Mouse (Mus musculus): ENCODE measurements at regions not wholly inside any gene's neighbourhood (a gene's known extent, or its start where the extent isn't known, plus 50 kb on each side); places are given as distances from the start of the nearest gene placed in this dataset.

DNA sequence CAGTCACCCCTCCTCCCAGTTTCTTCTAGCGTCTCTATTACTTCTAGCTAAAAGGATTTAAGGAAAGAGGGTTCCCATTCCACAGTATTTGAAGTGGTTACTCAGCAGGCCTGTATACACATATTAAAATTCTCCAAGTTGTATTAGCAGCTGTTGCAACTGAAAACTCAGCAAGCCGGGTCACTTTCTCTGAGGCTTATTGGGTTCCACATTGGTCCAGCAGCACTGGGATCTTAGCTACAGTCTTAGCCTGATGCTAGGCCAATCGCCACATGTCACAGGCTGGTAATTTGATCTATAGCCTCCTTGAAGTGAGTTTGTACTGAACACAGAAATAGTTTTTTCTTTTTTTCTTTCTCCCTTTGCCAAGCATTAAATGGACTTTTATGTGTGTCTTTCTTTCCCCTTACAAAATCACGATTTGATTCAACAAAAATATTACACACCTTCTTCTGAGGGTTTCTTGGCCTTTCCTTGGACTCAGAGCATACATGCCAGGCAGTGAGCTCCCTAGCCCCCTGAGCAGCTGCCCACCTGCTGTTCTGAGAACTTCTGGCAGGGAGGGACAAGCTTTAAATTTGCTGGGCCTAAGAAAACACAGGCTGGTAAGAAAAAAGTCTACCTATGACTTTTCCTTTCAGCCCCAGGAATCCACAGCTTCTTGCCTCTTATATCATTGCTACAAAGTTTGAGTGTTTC is 297.3 kb downstream of the Kcnrg start:
- DNase-seq: no peak

DNA sequence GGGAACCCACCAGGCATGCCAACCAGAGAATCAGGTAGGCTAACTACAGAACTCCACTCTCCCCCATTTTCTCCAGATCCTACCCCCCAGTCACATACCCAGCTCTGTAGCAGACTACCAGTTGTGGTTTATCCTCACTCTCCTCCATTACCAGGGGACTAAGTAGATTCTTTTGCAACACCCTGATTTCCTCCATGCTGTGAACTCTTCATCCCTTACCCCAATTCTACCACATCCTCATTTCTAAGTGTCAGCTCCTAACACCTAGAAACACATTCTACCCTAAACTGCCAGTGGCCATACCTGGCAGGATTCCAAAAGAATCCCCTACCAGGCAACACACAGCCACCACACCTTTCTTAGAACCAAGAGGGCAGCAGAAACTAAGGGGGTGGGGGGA is 310.9 kb downstream of the Kcnrg start:
- no peak for DNase-seq

GRCm38 (mm10) chr14:61931811-61932210 is 324.6 kb downstream of the Kcnrg start:
- no peak for DNase-seq

DNA sequence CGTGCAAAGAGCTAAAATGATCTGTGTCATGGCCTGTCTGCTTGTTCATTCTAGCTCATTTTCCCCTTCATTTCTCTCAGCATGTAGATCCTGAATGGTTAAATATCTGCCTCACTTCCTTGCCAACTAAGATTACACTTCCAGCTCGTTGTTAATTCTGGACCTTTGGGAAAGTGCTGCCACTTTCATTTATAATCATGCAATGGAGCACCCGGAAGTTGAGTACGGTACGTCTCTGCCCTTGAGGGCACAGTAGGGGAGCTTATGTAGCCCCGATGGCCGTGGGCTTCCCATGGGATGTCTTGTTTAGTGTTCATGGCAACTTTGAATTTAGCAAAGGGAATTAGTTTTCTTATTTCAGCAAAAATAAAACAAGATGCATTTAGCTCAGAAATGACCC is 334.4 kb downstream of the Kcnrg start:
- DNase-seq: no peak

DNA sequence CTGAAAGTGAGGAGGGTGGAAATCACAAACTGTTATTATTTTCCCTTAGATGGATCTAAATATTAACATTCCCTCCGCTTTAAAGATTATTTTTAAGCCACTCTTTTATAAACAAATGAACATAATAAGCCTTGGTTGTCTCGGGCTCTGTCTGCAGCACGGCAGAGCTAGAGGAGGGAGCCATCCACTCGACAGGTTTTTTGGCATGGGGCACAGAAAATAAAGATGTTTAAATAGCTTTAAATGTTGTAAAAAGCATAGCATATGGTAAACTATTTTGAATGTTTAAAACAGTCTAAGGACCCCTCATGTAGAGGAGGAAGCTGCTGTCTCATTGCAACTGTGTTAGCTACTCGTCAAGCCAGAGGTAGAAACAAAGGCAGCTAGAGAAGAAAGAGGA is 338.4 kb downstream of the Kcnrg start:
- DNase-seq: no peak

- DNase-seq: no peak
Measured at GRCm38 (mm10) chr14:61949446-61949845, 342.2 kb downstream of the Kcnrg start.

DNA sequence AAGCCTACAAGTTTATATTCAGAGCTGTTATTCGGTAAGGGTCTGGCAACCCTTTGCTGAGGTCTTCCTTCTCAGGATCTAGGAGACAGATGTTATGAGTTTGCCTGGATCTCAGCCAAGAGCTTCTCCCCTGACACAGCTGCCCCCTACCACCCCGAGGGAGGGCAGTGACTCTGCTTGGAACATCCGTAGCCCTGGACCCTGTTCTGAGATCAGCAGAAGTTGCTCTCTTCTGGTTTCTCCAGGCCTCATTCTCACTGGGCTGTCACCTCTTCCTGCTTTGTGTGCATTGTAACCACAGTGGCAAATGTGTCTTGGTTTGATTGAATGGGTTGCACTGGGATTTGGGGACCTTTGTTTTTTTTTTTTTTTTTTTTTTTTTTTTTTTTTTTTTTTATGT is 342.4 kb upstream of the Rnaseh2b start:
- DNase-seq: no peak

DNA sequence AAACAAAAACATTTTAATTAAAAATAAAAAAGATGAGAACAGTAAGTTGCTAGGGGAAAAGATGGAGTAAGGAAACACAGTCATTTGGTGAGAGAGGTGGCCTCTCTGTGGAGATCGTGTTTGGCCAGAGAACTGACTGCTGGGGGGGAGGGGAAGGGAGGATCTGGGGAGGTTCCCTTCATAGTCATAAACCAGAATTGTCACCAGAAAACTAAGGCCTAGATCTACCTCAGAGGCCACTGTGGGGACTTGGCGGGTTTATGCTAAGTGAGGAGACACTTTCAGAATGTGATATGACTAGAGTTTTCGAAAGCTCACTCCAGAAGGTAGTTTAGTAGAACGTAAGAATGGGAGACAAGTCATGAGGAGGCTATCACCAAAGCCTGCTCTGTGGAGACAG is 339.4 kb upstream of the Rnaseh2b start:
- DNase-seq: no peak

DNA sequence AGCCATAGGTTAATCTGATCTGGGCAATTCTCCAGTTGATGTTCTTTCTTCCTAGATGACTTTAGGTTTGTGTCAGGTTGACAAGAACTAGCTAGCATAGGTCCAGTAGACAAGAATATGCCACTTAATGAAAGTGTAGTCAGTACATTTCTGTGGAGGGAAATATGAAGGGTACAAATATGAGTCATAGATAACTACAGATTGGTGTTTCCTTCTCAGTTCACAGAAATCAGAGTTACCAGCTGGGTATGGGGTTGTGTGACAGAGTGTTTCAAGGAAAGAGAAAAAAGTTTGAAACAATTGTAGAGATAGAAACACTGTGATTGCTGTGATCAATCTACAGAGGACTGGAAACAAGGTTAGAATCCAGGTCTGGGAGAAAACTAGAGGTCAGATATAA is 337.0 kb upstream of the Rnaseh2b start:
- no peak for DNase-seq

DNA sequence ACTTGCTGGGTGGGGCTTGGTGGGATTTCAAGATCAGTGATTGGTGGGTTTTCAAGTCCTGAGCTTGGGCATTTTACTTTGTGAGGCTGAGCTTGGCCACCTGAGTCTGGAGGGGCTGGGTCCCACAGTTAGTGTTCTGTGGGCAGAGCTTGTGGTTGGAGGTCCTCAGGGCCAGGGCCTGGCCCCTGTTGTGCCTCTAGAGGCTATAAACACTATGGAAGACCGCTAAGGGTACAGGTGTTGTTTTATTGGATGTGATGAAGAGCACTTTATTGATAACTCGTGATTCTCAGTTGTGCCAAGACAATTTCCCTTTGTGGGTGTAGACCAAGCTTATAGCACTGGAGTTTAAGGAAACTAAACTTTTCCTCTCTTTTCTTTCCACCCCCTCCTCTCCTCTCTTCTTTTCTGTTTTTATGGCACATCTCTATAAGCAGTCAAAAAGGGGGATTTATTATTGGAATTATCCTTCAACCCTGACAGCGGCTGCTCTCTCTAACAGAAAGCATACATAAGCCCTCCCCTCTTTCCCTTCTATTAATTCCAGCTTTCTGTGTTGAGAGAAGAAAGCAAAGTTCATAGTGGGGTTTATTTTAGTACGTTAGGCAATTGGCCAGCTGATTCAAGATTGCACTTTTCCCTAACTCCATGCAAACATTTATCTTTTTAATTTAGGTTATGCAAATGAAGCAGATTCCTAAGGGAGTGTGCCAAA is 332.0 kb upstream of the Rnaseh2b start:
- DNase-seq: no peak

- no peak for DNase-seq
Measured at GRCm38 (mm10) chr14:61968467-61968866, 323.9 kb upstream of the Rnaseh2b start.

GRCm38 (mm10) chr14:61968957-61969535 is 323.3 kb upstream of the Rnaseh2b start:
- DNase-seq: no peak

DNA sequence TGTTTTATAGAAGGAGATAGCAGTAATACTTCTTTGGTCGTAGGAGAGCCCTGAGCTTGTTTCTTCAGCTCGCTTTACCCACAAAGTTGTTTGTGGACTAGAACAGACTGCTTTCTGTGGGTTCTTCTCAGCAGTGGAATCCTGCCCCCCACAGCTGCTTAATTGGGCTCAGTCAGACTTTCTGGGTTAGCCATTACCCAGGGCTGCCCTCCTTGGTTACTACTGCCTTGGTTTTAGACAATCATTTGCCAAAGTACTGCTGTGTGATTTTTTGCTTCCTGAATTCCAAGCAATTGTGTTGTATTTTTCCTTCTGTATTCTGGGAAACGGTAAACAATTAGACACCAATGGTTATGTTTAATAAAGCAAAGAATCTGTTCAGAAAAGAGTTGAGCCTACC is 321.8 kb upstream of the Rnaseh2b start:
- DNase-seq: peak; percentile 81

GRCm38 (mm10) chr14:61971100-61972088 is 321.0 kb upstream of the Rnaseh2b start:
- DNase-seq: peak; percentile 39

GRCm38 (mm10) chr14:61975301-61975732 is 317.1 kb upstream of the Rnaseh2b start:
- peak; percentile 70 for DNase-seq

- no peak for DNase-seq
Measured at GRCm38 (mm10) chr14:61980581-61980980, 311.8 kb upstream of the Rnaseh2b start.

GRCm38 (mm10) chr14:61985575-61985974 is 306.8 kb upstream of the Rnaseh2b start:
- no peak for DNase-seq

GRCm38 (mm10) chr14:61986203-61986602 is 306.2 kb upstream of the Rnaseh2b start:
- DNase-seq: no peak

GRCm38 (mm10) chr14:61995253-61995652 is 297.1 kb upstream of the Rnaseh2b start:
- DNase-seq: no peak

- no peak for DNase-seq
Measured at GRCm38 (mm10) chr14:61997736-61998135, 294.7 kb upstream of the Rnaseh2b start.

GRCm38 (mm10) chr14:61998259-61998658 is 294.1 kb upstream of the Rnaseh2b start:
- DNase-seq: no peak

DNA sequence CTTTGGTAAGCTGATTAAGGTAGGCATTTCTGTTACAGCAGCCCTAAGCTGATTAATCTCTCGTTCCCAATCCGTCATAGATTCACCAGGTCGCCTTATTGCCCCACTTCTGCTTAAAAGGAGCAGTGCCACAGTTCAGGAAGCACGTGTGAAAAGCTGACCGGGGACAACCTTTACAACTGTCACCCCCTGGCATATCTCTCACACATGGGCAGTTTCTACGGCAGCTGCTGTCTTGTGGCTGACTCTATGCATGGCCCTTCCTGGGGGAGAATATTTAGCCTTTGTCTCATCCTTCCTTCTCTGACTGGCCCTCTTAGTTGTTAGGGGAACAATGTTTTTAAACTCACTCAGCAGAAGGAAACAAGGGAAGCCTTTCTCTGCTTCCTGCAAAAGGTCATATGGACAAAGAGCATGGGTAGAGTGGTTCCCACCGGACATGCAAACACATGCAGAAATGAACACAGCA is 290.9 kb upstream of the Rnaseh2b start:
- peak; percentile 24 for DNase-seq

DNA sequence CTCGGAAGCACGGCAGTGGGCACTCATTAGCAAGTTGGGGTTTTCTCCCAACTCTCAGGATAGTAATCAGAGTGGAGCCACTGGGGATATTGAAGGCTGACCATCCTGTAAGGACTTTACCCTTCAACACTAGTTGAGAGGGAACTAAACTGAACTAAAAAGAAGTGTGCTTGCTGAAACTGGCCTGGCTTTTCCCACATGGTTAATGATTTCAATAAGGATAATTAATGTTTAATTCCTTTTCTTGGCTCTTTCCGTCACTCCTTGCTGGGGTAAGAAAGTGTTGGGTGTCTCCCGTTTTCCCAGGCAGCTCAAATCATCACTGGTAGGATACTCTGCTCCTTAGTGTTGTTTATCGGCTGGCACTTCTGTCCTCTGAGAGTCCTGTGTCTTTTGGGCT is 290.3 kb upstream of the Rnaseh2b start:
- peak; percentile 48 for DNase-seq
